Mouse (Mus musculus) ES-E14 (cell line): ENCODE measurements around the gene Hormad2. TPM values are rescaled to one million over a fixed set of nuclear protein-coding genes. Genes with fewer than 3 reads are reported as not detected.

Experiments
- DNase-seq: peaks from one replicate; pipeline ENCODE4 v3.0.0-alpha.2; 2013; ENCODE audit warnings: low read depth, low spot score
- H3K27ac ChIP-seq: 2 replicates; pipeline ENCODE4 v1.5.1; 2012; ENCODE audit warnings: low read depth, mild to moderate bottlenecking, low read length, moderate library complexity, mixed read lengths; ENCODE audit not compliant: poor library complexity, insufficient read depth, severe bottlenecking
- H3K36me3 ChIP-seq: 2 replicates; pipeline ENCODE4 v1.6.1; 2012; ENCODE audit warnings: mild to moderate bottlenecking, low read length, moderate library complexity, mixed read lengths; ENCODE audit not compliant: control insufficient read depth, poor library complexity, insufficient read depth, severe bottlenecking
- H3K4me1 ChIP-seq, 2 experiments: fragments of 150-350 bp in 1 of 2; sonication (generic) in 1 of 2; 2 replicates each; pipeline ENCODE4 v1.6.1; 2012; ENCODE audit warnings: low read length in 2 of 2, mild to moderate bottlenecking in 1 of 2, mixed read lengths in 1 of 2; ENCODE audit not compliant: control insufficient read depth in 2 of 2, insufficient read depth in 2 of 2, poor library complexity in 1 of 2
- H3K4me3 ChIP-seq, 2 experiments: fragments of 150-350 bp in 1 of 2; sonication (generic) in 1 of 2; 2 replicates each; pipeline ENCODE4 v1.5.1; 2012; ENCODE audit warnings: low read length in 2 of 2, low read depth in 1 of 2, mild to moderate bottlenecking in 1 of 2, mixed read lengths in 1 of 2; ENCODE audit not compliant: insufficient read depth in 1 of 2, poor library complexity in 1 of 2, severe bottlenecking in 1 of 2
- H3K9ac ChIP-seq: 2 replicates; pipeline ENCODE4 v1.6.1; 2012; ENCODE audit warnings: low read depth, mild to moderate bottlenecking, low read length, mixed read lengths; ENCODE audit not compliant: poor library complexity, insufficient read depth, severe bottlenecking
- H3K9me3 ChIP-seq: fragments of 150-350 bp; sonication (generic); 2 replicates; pipeline ENCODE4 v1.6.1; 2012; ENCODE audit warnings: low read depth, mild to moderate bottlenecking, low read length; ENCODE audit not compliant: control insufficient read depth, insufficient read depth
- CHD2 ChIP-seq: IDR thresholded peaks from 2 replicates; pipeline ENCODE4 v1.6.1; 2014; ENCODE audit warnings: mild to moderate bottlenecking, low read depth, low read length, inconsistent platforms
- HCFC1 ChIP-seq: IDR thresholded peaks from 2 replicates; pipeline ENCODE4 v1.6.1; 2012; ENCODE audit warnings: low read length, inconsistent platforms, borderline replicate concordance; ENCODE audit not compliant: insufficient read depth
- MAFK ChIP-seq: IDR thresholded peaks from 2 replicates; pipeline ENCODE4 v1.6.1; 2014; ENCODE audit warnings: mild to moderate bottlenecking, low read depth, low read length, inconsistent platforms; ENCODE audit not compliant: insufficient read depth
- ZC3H11A ChIP-seq: IDR thresholded peaks from 2 replicates; pipeline ENCODE4 v1.6.1; 2012; ENCODE audit warnings: low read depth, mild to moderate bottlenecking, inconsistent platforms, low read length, borderline replicate concordance
- ZNF384 ChIP-seq: IDR thresholded peaks from 2 replicates; pipeline ENCODE4 v1.6.1; 2012; ENCODE audit warnings: low read depth, low read length, inconsistent platforms
- in situ Hi-C, 2 experiments: fragments of 600-800 bp; cut with MboI; formaldehyde crosslinking; loops; one replicate each; pipeline ENCODE4 v1.15.1; 2025; ENCODE audit warnings: low sequenced_read_pairs in 2 of 2, inconsistent platforms in 1 of 2; ENCODE audit not compliant: unreplicated experiment in 2 of 2
- total RNA-seq: library from RNA; depleted of rRNA; stranded (reverse); fragments of 300-350 nt; gene quantifications from 2 replicates; pipeline ENCODE4 v1.2.3, GENCODE M21; 2012

The Hormad2 gene
- total RNA-seq, 1 experiment: 11.6 TPM

DNA sequence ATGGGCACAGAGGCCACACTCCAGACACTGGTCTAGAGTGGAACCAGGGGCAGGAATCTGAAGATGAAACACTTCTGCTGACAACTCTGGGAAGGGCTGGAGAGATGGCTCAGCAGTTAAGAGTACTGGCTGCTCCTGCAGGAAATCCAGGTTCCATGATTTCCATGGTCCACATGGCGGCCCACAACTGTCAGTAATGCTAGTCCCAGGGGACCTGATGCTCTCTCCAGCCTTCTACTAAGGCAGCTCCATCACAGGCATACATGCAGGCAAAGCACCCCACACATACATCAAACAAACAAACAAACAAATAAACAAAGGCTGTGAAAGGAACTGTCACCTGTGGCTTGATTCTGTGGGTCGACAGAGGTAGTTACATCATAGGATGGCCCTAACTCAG is 134.8 kb downstream of the Hormad2 start:
- Histone ChIP-seq H3K36me3 (no peaks in the 10 kb centered on the region), H3K27ac (no peak overlapping the region), H3K4me3 (no peak overlapping the region), H3K9me3 (no peaks in the 10 kb centered on the region), H3K4me1 (peaks cover 6 to 47% of the 10 kb centered on the region in 2 experiments; a peak in 3 of 4 replicates), H3K9ac (no peak overlapping the region)
- TF ChIP-seq CHD2 (no peak), HCFC1 (no peak), MAFK (no peak), ZNF384 (no peak), ZC3H11A (no peak)
- in situ Hi-C loops: no loop called here
- no peak for DNase-seq

DNA sequence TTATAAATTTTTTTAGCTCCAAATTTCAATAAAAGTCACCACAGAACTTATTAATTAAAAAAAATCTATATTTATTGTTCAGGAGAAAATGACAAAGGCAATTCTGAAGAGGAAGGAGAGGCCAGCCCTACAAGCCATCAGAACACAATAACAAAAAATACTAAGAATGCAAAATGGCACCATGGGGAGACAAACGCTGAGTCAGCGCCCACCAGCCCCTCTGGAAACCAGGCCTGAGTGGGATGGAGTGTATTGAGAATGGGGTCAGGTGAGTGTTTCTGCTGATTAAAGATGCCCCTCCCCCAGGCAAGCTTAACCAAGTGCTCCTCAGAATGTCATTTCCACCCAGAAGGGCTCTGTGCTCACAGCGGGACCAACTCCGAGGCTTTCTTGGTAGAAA is 135.8 kb downstream of the Hormad2 start:
- TF ChIP-seq ZC3H11A: no peak
- peak; percentile 95 for TF ChIP-seq MAFK
- TF ChIP-seq ZNF384: no peak
- TF ChIP-seq HCFC1: no peak
- Histone ChIP-seq H3K9me3 (no peaks in the 10 kb centered on the region), H3K9ac (no peak overlapping the region)

DNA sequence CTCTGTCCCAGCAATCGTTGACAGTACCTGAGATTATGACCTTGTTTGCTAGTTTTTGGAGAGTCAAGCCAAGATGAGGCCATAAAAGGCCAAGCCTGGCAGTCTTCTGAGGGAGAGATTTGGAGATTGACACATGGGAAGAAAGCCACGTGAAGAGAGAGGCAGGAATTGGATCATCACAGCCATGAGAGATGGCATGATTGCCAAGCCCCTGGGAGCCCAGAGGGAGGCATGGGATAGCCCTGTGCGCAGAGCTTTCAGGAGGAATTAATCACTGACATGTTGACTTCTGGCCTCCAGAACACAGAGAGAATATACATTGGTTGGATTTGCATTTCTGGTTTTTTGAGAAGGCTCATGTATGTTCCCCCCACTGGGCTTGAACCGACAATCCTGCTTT is 136.7 kb downstream of the Hormad2 start:
- TF ChIP-seq HCFC1: no peak
- TF ChIP-seq ZNF384: no peak
- TF ChIP-seq ZC3H11A: no peak
- TF ChIP-seq MAFK: no peak
- no peak for TF ChIP-seq CHD2
- H3K9me3 ChIP-seq: no peaks in the 10 kb centered on the region
- no peaks in the 10 kb centered on the region for H3K36me3 ChIP-seq
- DNase-seq: no peak
- no peak overlapping the region for H3K4me3 ChIP-seq
- no peak overlapping the region for H3K9ac ChIP-seq
- in situ Hi-C loops: no loop called here
- no peak overlapping the region for H3K27ac ChIP-seq
- peaks cover 11 to 65% of the 10 kb centered on the region in 2 experiments; a peak in 3 of 4 replicates for H3K4me1 ChIP-seq

More for the DNA sequence above, 135.8 kb downstream of the Hormad2 start:
- H3K27ac ChIP-seq: no peak overlapping the region
- H3K4me1 ChIP-seq: peaks cover 7 to 57% of the 10 kb centered on the region in 2 experiments; a peak in 3 of 4 replicates
- in situ Hi-C loops: no loop called here
- DNase-seq: no peak
- H3K4me3 ChIP-seq: no peak overlapping the region
- no peaks in the 10 kb centered on the region for H3K36me3 ChIP-seq

DNA sequence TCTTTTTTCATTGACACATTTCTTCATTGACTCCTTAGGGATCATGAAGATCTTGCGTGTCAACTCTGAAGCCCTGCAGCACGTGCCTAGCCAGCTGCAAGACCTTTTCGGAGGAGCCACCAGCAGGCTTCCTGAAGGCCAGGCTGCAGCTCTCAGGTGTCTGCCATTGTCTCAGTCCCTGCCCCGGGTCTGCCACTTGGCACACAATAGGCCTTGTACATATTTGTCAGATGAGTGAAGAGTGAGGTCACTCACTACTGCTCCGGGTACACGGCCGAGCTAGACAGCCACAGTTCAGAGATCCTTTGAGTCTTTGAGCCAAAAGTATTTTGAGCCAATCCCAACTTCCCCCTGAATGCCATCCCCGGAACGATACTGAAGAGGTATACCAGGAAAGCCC is 137.9 kb downstream of the Hormad2 start:
- H3K4me3 ChIP-seq: no peak overlapping the region
- peak overlapping the region; percentile 66 for H3K27ac ChIP-seq
- no peak for TF ChIP-seq MAFK
- DNase-seq: no peak
- peaks cover 13 to 63% of the 10 kb centered on the region in 2 experiments; a peak in 3 of 4 replicates for H3K4me1 ChIP-seq
- H3K9ac ChIP-seq: no peak overlapping the region; the same call in 1 of the 2 replicates
- no peaks in the 10 kb centered on the region for H3K9me3 ChIP-seq
- in situ Hi-C loops: no loop called here
- H3K36me3 ChIP-seq: no peaks in the 10 kb centered on the region

DNA sequence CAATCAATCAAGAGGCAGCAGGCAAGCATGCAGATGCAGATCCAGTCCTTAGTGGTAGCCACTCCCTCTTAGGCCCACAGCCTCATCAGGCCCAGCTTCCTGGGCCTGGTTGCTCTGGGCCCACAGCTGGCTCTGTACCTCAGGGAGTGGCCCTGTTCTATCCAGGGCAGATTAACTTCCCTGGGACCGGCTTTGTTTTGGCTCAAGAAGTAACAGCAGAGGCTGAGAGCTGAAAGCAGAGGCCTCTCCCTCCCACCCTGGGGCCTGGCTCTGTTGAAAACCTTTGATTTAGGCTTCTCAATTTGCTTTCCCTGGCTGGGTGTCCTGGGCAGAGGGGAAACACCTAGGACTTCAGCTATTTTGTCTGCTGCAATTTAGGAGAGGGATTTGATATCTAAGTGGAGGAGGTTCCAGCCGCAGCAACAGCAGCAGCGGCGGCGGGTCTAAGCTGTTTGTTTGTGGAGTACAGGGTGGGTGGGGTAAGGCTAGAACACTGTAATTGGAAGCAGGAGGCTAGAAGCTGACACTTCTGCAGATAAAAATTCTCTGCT is 138.5 kb downstream of the Hormad2 start:
- Histone ChIP-seq H3K9me3 (no peaks in the 10 kb centered on the region), H3K27ac (peak overlapping the region; percentile 66), H3K4me3 (no peak overlapping the region), H3K9ac (no peak overlapping the region; the same call in 1 of the 2 replicates), H3K4me1 (peaks cover 13 to 61% of the 10 kb centered on the region in 2 experiments; a peak in 3 of 4 replicates), H3K36me3 (no peaks in the 10 kb centered on the region)
- no peak for TF ChIP-seq HCFC1
- no peak for TF ChIP-seq MAFK
- DNase-seq: peak; percentile 80
- in situ Hi-C loops: no loop called here
